Mouse (Mus musculus) spleen, postnatal 14 days (tissue): ENCODE measurements around the gene Hsf5.

ENCODE experiments used
- DNase-seq, 2 experiments: peaks; one replicate each; pipeline ENCODE4 v3.0.0; 2021 to 2022; ENCODE audit warnings: low spot score in 2 of 2

Gene Hsf5

GRCm38 (mm10) chr11:87687246-87688225 lies 70.6 kb downstream of the Hsf5 start:
- DNase-seq = no peak

- DNase-seq = no peak
Measured at GRCm38 (mm10) chr11:87688478-87689203, 71.7 kb downstream of the Hsf5 start.

- no peak for DNase-seq
Measured at GRCm38 (mm10) chr11:87689402-87689808, 72.4 kb downstream of the Hsf5 start.

- no peak for DNase-seq
Measured at GRCm38 (mm10) chr11:87690054-87690740, 73.2 kb downstream of the Hsf5 start.

GRCm38 (mm10) chr11:87697131-87697682 lies 80.2 kb downstream of the Hsf5 start:
- no peak for DNase-seq

- no peak for DNase-seq
Measured at GRCm38 (mm10) chr11:87698126-87698525, 81.2 kb downstream of the Hsf5 start.

- DNase-seq = no peak
Measured at GRCm38 (mm10) chr11:87701108-87701507, 84.1 kb downstream of the Hsf5 start.

- no peak for DNase-seq
Measured at GRCm38 (mm10) chr11:87701877-87702620, 85.1 kb downstream of the Hsf5 start.

- no peak for DNase-seq
Measured at GRCm38 (mm10) chr11:87703654-87704053, 86.7 kb downstream of the Hsf5 start.

GRCm38 (mm10) chr11:87704289-87704688 lies 87.3 kb downstream of the Hsf5 start:
- no peak for DNase-seq

GRCm38 (mm10) chr11:87707570-87707969 lies 90.6 kb downstream of the Hsf5 start:
- DNase-seq = no peak

GRCm38 (mm10) chr11:87708979-87709378 lies 92.0 kb downstream of the Hsf5 start:
- no peak for DNase-seq
